Mouse (Mus musculus) kidney, postnatal 4 days (tissue): ENCODE data around the gene Usf1.

Experiments
- DNase-seq, 2 experiments: peaks; one replicate each; pipeline ENCODE4 v3.0.0; 2021; ENCODE audit warnings: mixed read lengths in 2 of 2

Usf1 gene

DNA sequence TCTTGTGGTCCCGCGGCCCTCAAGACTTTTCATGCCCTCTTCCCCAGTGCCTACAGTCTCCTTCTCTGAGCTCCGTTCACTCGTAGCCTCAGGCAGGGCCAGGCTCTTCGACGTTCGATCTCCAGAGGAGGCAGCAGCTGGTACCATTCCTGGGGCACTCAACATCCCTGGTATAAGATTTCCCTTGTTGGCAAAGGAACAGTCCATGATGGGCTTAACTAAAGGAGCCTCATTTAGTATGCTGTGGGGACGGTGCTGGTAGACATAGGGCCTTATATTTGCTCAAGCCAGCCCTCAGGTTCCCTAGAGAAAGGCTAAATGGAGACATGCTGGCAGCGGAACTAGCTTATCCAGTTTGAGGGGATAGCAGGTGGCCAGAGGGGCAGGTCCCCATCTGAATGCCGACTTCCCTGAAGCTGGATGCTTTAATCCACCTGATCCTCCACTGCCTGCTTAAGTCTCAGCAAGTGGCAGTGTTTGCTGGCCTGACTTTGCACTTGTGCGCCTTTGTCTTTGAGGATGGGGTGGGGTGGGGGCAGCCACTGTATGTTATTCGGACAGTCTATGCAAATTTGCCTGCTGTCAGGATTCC, 8.3 kb downstream of the Usf1 start:
- no peak for DNase-seq

DNA sequence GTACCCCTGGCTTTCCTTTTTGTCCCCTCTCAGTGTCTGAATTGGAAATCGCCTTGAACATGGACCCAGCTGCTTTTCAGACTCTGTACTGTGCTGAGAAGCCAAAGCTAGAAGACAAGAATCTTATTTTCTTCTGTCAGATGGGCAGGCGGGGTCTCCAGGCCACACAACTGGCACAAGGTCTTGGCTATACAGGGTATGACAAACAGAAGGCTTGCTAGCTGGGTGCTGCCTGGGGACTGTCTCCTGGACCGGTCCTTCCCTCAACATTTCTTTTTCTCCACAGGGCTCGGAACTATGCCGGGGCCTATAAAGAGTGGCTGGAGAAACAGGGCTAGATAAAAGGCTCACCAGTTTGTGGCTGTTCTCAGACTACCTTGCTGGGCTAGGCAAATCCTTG, 8.8 kb downstream of the Usf1 start:
- DNase-seq: no peak

DNA sequence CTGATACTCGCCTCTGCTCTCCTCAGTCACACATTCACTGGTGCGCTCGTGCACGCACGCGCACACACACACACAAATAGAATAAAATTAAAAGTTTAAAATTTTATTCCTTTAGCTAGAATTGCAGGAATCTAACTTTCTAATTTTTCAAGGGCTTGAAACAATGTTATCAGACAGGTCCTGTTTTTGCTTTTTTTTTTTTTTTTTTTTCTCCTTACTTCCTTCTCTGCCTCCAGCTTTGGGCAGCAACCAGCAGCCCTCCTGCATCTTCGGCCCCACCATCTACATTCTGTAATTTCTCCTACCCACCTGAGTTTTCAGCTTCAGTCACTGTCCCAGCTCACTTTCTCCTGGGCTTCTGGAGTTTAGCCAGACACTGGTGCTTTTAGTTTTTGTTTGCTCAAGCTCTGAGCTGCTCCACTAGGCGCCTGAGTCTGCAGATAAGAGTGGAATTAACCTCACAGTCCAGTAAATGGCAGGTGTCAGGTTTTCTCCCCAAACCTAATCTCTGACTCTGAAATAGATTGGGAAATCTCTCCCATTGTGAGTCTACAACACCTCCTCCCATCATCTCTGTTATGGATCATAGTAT, 11.5 kb downstream of the Usf1 start:
- DNase-seq: no peak

DNA sequence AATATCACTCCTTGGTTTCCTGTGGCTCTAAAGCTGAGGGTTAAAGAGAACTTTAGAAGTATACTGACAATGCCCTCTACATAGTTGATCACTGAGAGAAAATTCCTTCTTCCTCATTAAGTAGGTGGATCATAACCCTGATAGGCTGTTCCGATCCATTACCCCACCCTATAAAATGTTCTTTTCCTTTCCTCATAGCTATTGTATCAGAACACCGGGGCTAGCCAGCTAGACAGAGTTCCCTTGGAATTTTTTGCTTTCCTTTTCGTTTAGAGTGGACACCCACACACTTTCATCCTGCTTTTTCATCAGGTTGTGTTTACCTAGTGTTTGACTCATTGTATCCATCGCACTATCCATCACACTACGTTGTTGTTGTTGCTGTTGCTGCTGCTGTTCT, 13.5 kb downstream of the Usf1 start:
- DNase-seq: no peak

DNA sequence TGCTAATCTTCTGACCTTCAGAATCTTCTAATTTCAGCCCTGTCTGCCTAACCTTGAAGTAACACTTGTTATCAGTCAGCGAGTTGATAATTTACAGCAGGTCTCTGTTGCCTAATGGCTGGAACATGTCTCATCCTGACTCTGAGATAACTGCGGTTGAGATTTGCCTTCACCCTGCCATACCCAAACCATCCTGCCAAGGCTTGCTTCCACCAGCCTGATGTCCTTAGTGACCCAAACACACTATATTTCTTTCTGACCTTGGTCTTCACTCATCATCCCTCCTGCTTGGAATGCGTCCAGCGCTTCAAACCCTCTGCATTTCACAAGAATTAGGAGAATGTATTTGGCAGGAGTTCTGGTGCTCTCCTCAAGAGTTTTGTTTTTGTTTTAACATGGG, 14.0 kb downstream of the Usf1 start:
- peak; percentile 30 to 48 for DNase-seq

DNA sequence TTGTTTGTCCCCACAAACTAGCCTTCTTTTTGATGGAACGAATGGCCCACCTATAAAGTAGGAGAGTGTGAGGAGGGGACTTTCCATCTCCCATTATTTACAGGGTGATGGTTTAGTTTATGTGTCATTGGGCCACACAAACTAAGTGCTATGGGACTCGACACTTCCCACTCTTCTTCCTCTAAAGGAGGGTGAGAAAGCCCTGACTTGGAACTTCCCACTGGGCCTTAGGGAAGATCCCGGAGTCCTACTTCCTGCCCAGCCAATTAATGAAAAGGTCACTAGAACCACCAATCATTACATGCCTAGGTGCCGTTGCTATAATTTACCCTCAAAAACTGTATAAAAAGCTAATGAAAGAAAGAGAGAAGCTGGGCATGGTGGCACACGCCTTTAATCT, 21.0 kb downstream of the Usf1 start:
- DNase-seq: no peak

DNA sequence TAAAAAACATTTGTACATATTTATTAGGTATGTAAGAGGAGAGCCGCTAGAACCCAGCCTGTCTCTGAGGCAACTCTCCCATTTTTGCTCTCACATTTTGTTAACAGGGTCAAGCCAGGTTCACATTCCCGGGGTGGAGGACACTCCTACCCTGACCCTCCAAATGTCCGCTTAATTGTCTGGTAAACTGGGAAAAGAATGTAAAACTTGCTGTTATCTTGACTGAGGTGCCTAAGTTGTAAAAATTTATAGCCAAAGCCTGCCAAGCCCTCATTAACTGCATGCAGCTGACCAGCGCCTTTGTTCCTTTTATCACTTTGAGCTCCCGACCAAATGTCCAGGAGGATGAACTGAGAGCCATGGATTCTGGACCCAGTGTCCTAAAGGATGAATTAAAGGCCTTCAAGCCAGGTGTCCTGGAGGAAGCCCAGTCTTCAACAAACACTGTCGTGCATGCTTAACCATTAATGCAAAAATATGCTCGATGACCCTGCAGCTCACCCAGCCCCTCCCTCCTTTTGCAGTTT, 24.2 kb downstream of the Usf1 start:
- DNase-seq: no peak

DNA sequence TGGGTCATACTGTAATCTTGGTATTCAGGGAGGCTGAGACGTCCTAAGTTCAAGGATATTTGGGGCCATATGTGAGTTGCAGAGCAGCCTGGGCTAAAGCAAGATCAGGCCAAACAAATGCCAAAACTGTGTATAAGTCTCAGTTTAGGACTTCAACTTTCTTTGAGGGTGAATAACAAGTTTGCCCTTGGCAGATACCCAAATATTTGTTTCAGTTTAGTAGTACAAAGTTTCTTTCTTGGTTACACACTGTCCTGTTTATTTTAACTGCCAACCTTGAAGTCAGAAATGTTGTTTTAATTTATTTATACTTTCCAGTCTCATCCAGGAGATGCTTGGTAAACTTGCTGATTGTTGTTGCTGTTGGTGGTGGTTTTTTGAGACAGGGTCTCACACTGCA, 24.9 kb downstream of the Usf1 start:
- no peak for DNase-seq

DNA sequence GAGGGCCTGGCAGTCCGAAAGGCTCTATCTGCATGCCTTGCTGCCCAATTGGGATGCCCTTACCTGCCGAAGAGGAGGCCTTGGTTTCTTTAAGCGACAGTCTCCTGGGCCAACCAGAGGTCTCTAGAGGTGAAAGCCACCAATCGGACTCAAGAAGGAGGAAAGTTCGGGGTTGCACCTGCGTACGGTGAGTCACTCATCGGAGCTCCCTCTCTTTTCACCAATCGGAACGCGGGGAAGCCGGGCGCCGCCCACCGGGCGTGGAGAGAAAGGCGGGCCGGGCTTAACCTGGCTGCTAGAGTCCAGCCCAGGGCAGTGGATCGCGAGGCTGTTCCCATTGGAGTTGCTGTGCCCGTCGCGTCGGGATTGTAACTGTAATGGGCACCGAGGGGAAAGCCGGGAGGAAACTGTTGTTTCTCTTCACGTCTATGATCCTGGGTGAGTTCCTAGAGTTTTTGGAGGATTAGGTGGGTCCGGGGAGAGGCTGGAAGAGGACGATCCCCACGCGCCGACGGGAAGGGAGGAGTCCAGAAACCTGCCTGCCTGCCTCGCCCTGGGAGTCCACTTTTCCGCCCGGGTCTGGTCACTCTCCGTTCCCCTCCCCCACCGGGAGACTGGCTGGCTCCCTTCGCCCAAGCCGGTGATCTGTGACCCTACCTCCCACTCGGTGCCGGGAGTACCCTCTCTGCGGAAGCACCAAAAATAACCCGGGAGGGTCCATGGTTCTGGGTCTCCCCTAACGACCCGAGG, 26.3 kb downstream of the Usf1 start, which contains the start of gene F11r:
F11r (plus strand) TSS at position 272 of the 750 bp plus-strand sequence.
- peak; percentile 94 to 96 for DNase-seq

DNA sequence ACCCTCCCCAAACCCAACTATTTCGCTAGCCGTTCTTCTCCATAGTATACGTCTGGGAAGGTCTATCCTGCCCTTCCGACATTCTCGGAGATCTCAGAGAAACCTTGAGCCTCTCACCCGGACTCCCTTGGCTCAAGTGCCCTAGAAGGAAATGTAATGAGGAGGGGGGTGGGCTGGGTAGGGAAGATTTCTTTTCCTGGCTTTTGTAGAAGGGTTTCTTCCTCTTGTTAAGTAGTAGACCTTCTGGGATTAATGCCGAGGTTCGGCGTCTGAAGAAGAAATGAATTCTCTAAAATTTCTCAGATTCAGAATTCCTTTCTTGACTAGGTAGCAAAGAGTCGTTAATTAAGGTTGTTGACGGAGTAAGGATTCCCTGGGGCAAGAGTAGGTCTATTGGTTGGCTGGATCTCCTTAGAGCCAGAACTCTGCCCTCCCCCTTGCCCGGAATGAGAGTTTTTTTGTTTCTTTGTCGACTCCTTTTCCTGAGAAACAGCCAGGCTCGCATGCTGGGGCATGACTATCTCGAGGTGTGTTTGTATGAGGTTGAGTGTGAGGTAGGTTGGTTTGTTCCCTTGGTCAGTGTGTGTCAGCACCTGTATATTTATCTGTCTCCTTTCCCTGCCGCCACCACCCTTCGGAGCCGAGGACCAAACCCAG, 27.0 kb downstream of the Usf1 start:
- DNase-seq: peak; percentile 35 to 54

DNA sequence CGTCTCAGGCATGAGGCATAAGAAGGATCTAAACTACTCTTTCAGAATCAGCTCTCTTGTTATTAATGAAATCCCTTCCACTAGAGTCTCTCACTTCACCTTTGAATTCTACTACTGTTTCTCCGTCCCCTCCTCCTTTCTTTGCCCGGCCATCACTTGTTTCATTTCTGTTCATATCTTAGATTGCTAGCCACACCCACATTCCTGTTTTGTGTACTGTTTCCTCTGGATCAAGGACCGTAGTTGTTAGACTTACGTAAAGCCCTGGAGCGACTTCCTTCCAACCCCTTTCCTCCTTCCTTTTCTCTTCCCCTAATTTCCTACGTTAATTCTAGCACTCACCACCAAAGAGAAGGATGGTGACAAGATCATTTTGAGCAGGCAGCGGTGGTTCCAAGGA, 28.0 kb downstream of the Usf1 start:
- no peak for DNase-seq

DNA sequence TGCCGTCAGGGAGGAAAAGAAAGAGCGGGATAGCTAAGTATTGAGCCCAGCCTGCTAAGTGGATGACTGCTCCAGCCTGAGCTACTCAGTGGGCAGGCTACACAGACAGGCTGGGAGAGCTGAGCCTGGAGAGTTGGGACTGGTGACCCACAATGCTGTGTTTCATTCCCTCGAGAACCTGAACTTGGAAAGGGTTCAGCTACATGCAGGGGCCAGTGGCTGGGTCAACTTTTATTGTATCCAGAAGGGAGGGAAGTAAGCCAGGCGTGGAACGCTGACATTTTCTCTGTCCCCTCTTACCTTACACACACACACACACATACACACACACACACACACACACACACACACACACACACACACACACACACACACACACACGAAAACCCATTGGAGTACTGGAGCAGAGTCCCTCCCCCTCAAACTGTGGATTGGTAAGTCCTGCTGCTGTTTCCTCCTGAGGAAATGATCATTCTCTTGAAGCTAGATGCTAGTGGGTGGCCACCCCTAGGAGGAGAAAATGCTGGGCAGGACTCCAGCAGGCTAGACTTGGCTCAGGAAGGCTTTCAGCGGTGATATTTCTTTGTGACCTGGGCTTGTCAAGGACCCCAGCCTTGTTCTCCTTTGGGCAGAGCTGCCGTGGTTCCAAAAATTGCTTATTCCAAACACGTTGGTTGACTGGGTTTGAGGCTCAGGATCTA, 29.1 kb downstream of the Usf1 start:
- peak; percentile 83 to 88 for DNase-seq

DNA sequence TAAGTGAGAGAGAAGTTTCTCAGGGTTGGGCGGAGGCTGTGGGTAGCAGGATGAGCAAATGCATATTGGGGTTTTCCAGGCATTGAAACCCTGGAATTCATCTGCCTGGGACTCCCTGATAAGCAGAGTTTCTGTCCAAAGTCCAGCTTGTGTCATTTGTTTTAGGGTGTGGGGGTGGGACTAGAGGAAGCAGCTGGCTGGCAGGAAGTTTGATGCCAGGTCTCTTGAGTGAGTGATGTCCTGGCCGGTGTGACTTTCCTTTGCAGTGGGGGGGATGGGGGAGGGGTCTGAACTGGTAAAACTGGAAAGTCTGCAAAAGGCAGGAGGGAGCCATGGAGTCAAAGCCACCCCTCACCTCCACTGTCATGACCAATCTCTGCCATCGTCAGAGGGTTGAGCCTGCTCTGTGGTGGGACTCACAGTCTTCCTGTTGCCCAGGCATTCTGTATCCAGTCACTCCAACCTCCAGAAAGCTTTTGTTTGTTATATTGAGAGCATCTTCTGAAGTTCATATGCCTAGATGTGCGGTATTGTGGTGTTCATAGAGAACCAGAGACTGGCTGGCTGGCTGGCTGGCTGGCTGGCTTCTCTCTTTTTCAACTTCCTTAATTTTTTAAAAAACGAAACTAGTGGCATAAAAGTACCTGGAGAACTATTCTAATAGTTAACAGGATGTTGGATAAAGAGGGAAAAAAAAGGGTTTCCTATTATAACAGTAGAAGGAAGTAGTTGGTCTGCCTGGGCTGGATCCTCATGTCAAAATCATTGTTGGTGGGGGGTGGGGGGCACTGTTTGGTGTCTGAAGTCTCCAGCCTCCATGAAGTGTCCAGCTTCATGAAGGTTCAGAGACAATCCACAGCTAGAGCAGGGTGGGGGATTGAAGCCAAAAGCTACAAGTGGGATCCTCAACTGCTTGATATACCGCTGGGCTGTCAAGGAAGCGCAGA, 30.6 kb downstream of the Usf1 start:
- DNase-seq: peak; percentile 45 to 67

DNA sequence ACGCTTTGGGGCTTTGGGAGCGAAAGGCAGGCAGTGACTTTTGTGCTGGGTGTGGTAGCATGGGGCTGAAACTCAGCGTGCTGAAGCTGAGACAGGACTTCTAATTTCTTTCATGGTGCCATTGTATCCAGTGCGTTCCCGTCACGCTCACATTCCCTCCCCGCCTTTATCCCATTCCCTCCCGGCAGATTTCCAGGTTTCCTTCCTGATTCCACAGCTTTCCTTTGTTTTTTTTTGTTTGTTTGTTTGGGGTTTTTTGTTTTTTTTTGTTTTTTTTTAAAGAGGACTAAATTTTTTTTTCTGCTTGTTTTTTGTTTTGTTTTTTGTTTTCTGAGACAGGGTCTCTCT, 31.3 kb downstream of the Usf1 start:
- DNase-seq: peak in 1 of 2 experiments; percentile 35

DNA sequence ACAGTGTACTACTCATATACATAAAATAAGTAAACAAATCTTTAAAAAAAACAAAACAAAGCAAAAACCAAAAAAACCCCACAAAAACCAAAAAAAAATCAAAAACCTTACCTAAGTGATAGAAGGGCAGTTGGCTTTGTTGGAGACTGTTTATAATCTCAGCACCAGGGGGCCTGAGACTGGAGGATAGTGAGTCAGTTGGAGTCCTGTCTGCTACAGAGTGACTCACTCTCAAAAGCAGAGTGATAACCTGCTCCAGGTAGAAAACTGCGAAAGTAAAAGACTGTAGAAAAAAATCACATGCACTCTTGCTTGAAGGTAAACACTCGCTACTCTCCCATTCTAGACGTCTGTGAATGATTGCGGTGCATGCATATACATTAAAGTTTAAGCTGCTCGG, 33.9 kb downstream of the Usf1 start:
- no peak for DNase-seq

DNA sequence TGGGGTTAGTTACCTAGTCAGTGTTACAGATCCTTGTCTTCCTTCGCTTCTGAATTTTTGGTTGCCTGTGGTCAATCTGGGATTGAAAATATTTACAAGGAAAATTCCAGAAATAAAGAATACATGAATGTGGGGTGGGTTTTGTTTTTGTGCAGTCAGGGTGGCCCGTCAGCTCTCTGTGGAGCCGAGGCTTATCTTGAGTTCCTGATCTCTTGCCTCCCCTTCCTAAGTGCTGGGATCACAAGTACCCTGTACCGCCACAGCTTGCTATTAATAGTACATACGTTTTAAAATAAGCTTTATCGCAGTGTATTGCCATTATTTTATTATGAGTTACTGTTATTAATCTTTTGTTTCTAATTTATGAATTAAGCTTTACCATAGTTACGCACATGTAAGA, 35.7 kb downstream of the Usf1 start:
- DNase-seq: no peak

DNA sequence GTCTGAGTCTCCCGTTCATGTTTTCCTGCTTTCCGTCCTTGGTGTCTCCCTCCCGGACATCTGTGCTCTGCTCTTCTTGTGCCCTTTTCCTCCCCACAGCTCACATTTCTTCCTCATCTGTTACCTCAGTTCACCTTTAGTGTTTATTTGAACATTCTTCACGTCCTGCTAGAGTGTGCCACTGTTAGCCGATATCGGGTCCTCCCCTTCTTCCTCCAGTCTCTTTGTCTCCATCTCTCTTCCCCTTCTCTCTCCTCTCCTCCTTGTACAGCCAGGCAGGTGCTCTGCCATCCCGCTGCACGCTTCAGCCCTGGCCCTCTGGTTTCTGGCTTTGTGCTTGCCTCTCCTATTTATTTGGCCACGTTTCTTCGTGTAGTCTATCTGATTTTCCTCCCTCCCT, 36.6 kb downstream of the Usf1 start:
- no peak for DNase-seq

DNA sequence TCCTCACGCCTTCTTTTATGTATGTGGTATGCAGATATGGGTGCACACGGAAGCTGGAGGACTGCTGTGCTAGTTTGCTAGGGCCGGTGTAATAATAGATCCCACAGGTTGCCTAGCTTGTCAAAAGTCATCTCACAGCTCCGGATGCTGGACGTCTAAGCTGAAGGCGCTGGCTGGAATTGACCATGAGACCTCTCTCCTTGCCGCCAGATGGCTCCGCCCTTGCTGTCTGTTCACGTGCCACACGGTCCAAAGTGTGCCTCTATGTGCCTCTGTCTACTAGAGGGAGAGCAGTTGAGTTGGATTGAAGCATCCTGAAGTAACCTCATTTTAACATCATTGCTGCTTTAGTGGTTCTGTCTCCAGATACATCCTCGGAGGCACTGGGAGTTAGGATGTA, 38.9 kb downstream of the Usf1 start:
- DNase-seq: no peak

DNA sequence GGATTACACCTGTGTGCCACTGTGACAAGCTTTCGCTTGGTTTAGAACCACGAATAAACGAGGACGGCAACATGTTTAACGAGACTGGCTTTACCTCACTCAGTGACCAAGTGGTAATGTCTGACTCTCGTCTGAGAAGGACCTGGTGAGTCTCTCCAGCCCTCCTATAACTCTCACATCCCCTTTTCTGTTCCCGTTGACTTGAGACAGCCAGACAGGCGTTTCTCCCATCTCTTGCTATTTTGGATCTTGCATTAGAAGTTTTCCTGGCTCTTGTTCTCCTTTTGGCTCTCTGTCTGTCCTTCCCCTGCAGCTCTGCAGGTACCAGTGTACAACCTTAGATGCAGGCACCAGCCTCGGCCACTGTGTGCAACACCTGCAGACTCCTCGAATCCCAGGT, 39.9 kb downstream of the Usf1 start:
- no peak for DNase-seq

DNA sequence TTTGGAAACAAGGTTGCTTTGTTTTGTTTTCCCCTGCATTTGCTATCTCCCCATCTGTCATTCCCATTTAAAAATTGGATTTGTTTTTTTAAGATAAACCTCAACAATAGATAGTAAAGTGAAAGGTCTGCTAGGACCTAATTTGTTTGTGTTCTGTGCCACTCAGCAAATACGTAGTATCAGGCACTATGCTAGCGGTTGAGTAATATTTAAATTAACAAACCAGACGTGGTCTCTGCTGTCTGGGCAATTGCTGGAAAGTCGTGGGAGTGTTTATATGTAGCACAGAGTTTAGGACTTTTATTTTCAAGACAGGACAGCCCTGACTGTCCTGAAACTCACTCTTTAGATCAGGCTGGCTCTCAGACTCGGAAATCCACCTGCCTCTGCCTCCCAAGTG, 41.4 kb downstream of the Usf1 start:
- DNase-seq: no peak

DNA sequence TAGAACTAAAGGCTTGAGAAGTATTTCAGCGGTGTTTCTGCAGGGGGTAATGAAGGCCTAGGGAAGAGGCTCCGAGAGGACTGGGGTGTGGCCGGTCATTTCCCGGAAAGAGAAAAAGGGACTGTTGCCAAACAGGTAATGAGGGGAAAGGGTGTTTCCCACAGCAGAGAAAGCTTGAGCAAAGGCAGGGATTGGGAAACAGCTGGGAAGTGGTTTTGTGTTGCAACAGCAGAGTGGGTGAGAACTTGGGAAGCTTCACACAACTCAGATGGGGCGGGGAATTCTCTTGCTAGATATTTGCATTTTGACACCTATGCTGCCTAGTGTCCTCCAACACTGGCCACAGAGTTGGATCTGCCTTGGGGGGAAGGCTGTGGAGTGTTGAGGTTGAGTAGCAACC, 41.8 kb downstream of the Usf1 start:
- no peak for DNase-seq

DNA sequence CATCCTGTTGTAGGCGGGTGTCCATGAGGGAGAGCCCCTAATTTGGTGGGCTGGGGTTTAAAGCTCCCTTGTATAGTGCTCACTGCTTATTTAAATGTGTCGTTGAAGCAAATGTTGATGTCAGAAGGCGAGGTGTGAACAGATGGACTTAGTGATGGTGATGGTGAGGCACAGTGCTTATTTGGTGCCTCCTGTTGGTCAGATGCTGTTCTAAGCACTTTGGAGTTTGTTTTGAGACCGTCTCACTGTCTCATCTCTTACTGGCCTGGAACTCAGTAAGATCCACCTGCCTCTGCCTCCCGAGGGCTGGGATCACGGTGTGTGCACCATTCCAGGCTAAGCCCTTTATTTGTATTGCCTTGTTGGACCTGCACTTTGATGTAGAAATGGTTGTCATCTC, 43.8 kb downstream of the Usf1 start:
- DNase-seq: no peak
